Comparison of ENCODE assay signal across 20 mouse cellular contexts in the genomic region with DNA sequence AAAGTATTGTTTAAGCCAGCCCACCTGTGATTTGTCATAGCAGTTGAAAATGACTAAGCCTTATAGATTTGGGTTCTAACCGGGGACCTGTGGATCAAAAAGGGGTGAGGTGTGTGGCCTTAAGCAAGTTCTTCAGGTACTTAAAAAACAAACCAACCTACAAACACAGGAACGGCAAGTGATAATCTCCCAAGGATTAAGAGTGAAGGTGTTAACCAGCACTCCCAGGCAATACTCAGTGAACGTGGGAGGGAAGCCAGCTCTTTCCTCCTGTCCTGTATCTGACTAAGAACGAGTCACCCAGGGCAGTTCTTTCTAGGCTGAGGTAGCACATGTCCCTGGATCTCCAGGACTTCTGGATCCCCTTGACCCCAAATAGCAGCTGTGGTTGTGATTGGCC.
"Had no signal": no experiment of that assay in that cellular context is flagged by ENCODE, and none has a peak within 500 bp of the region (broad histone marks: within the 10 kb centered on the region; RNA-seq: fewer than 3 reads in every experiment).

No protein-coding gene starts in this region.

- ATAC-seq: midbrain, embryonic 15.5 days had no signal

- H3K27ac ChIP-seq: kidney, postnatal 0 days; layer of hippocampus, adult 2 months; limb, embryonic 10.5 days; limb, embryonic 13.5 days; liver, embryonic 13.5 days; midbrain, embryonic 12.5 days; midbrain, embryonic 15.5 days; neural tube, embryonic 13.5 days had no signal

- H3K4me1 ChIP-seq: limb, embryonic 13.5 days; midbrain, embryonic 12.5 days; midbrain, embryonic 15.5 days; neural tube, embryonic 13.5 days had no signal

- H3K4me2 ChIP-seq: limb, embryonic 13.5 days; liver, embryonic 13.5 days; midbrain, embryonic 12.5 days; midbrain, embryonic 15.5 days; neural tube, embryonic 13.5 days had no signal

- H3K27me3 ChIP-seq: limb, embryonic 13.5 days; liver, embryonic 13.5 days; midbrain, embryonic 12.5 days; midbrain, embryonic 15.5 days; neural tube, embryonic 13.5 days had no signal

- H3K36me3 ChIP-seq: limb, embryonic 10.5 days; limb, embryonic 13.5 days; liver, embryonic 13.5 days; midbrain, embryonic 12.5 days; midbrain, embryonic 15.5 days; neural tube, embryonic 13.5 days had no signal

- H3K9me3 ChIP-seq: limb, embryonic 10.5 days; limb, embryonic 13.5 days; liver, embryonic 13.5 days; midbrain, embryonic 12.5 days; midbrain, embryonic 15.5 days; neural tube, embryonic 13.5 days had no signal

- H3K4me3 ChIP-seq: layer of hippocampus, adult 2 months; limb, embryonic 10.5 days; limb, embryonic 13.5 days; liver, embryonic 13.5 days; midbrain, embryonic 12.5 days; midbrain, embryonic 15.5 days; myocyte; neural tube, embryonic 13.5 days had no signal

- DNase-seq: kidney, adult 2 months; kidney, postnatal 25 days; layer of hippocampus, adult 9-11 months; liver; liver, embryonic 13.5 days; lung, adult 2 months; lung, postnatal 14 days; lung, postnatal 4 days; retina, postnatal 1 day; right cerebral cortex, postnatal 25 days; thymus, adult 18-20 months; thymus, postnatal 36 days had no signal

- H3K9ac ChIP-seq: limb, embryonic 13.5 days; liver, embryonic 13.5 days; midbrain, embryonic 12.5 days; midbrain, embryonic 15.5 days; neural tube, embryonic 13.5 days had no signal
